In genomic region chr9:15473206-15473605, GRCm38 (mm10) we compare ENCODE assay signal across 21 mouse cellular contexts. TPM values are rescaled to one million over a fixed set of nuclear protein-coding genes. Genes with fewer than 3 reads are reported as not detected.
DNase-seq lines count a peak whose midpoint lies in the region; ATAC-seq and TF ChIP-seq lines count a peak whose summit lies in the region.
"Had no signal": no experiment of that assay in that cellular context is flagged by ENCODE, and none has a peak within 500 bp of the region (broad histone marks: within the 10 kb centered on the region; RNA-seq: fewer than 3 reads in every experiment).

No protein-coding gene starts in this region.

- no peak for TF ChIP-seq CTCF in heart, adult 2 months (IDR thresholded peaks at IDR 0.05)

- no peak overlapping the region for H3K4me3 ChIP-seq in heart, adult 2 months
- no peak overlapping the region for H3K4me3 ChIP-seq in brown adipose tissue, adult 24 weeks (ENCODE audit: insufficient read depth, low read depth, low read length)
- H3K4me3 ChIP-seq in hindbrain, embryonic 12.5 days, result no peak overlapping the region
- H3K4me3 ChIP-seq: forebrain, embryonic 10.5 days; gastrocnemius, adult 2 months; hindbrain, embryonic 13.5 days; limb, embryonic 12.5 days; megakaryocyte, embryonic 14.5 days; myocyte; neural tube, embryonic 15.5 days had no signal

- TF ChIP-seq EP300 in heart, adult 2 months (IDR thresholded peaks at IDR 0.05; ENCODE audit: insufficient read depth, low read depth, low read length), result no peak

- 35% methylated on average over 1 of the region's 1 CpGs for WGBS in heart, adult 2 months
- WGBS in hindbrain, embryonic 12.5 days, result 100% methylated on average over 1 of the region's 1 CpGs

- no peak overlapping the region for H3K9ac ChIP-seq in heart, adult 2 months (ENCODE audit: low read depth, low read length)
- H3K9ac ChIP-seq in hindbrain, embryonic 12.5 days, result no peak overlapping the region
- H3K9ac ChIP-seq: hindbrain, embryonic 13.5 days; limb, embryonic 12.5 days; neural tube, embryonic 15.5 days had no signal

- H3K27ac ChIP-seq in heart, adult 2 months, result 0 out of 2 replicates have a peak overlapping the region, but pooled peaks have one; percentile 17
- H3K27ac ChIP-seq in brown adipose tissue, adult 24 weeks (replicated peaks; ENCODE audit: low read depth, low read length), result peak overlapping the region; percentile 51; the same call in 1 of the 2 replicates
- no peak overlapping the region for H3K27ac ChIP-seq in hindbrain, embryonic 12.5 days
- H3K27ac ChIP-seq: forebrain, embryonic 10.5 days; gastrocnemius, adult 2 months; hindbrain, embryonic 13.5 days; kidney, postnatal 0 days; limb, embryonic 12.5 days; neural tube, embryonic 15.5 days had no signal

- intact Hi-C loops in heart, adult 2 months (cut with DNase I), result no loop called here

- H3K4me1 ChIP-seq in heart, adult 2 months (ENCODE audit: control insufficient read depth, insufficient read depth, low read length), result peaks cover 2% of the 10 kb centered on the region
- H3K4me1 ChIP-seq in brown adipose tissue, adult 24 weeks (ENCODE audit: control insufficient read depth, insufficient read depth, insufficient read length, low read length), result no peaks in the 10 kb centered on the region
- no peaks in the 10 kb centered on the region for H3K4me1 ChIP-seq in hindbrain, embryonic 12.5 days
- H3K4me1 ChIP-seq: forebrain, embryonic 10.5 days; hindbrain, embryonic 13.5 days; limb, embryonic 12.5 days; megakaryocyte, embryonic 14.5 days; neural tube, embryonic 15.5 days had no signal

- H3K79me2 ChIP-seq in heart, adult 2 months (replicated peaks; ENCODE audit: control insufficient read depth, insufficient read depth, low read length), result no peaks in the 10 kb centered on the region

- H3K4me2 ChIP-seq in hindbrain, embryonic 12.5 days (replicated peaks), result no peak overlapping the region
- H3K4me2 ChIP-seq: hindbrain, embryonic 13.5 days; limb, embryonic 12.5 days; neural tube, embryonic 15.5 days had no signal

- no peaks in the 10 kb centered on the region for H3K36me3 ChIP-seq in heart, adult 2 months (ENCODE audit: control insufficient read depth, insufficient read depth, low read length)
- H3K36me3 ChIP-seq in hindbrain, embryonic 12.5 days, result no peaks in the 10 kb centered on the region
- H3K36me3 ChIP-seq: forebrain, embryonic 10.5 days; hindbrain, embryonic 13.5 days; limb, embryonic 12.5 days; neural tube, embryonic 15.5 days had no signal

- no peak for DNase-seq in heart, adult 2 months
- DNase-seq in heart, postnatal 4 days, result no peak
- DNase-seq in kidney, adult 9 months, result peak; percentile 79
- no peak for DNase-seq in kidney, postnatal 14 days
- DNase-seq in cerebellum, adult 9-10 months, result peak; percentile 22
- DNase-seq: gastrocnemius, adult 2 months; lung, adult 18-20 months; lung, postnatal 14 days; midbrain, embryonic 14.5 days; thymus, adult 2 months had no signal

- H3K27me3 ChIP-seq in heart, adult 2 months (ENCODE audit: control insufficient read depth, insufficient read depth, low read length), result no peaks in the 10 kb centered on the region
- H3K27me3 ChIP-seq in hindbrain, embryonic 12.5 days, result no peaks in the 10 kb centered on the region
- H3K27me3 ChIP-seq: hindbrain, embryonic 13.5 days; limb, embryonic 12.5 days; neural tube, embryonic 15.5 days had no signal

- no peak for ATAC-seq in granulocyte monocyte progenitor cell, adult 5-6 weeks (replicated peaks; ENCODE audit: poor library complexity, severe bottlenecking)
- no peak for ATAC-seq in hindbrain, embryonic 12.5 days (ENCODE audit: low FRiP score)
- ATAC-seq: inflammation-experienced regulatory T-cells, adult 6 months had no signal

- no peaks in the 10 kb centered on the region for H3K9me3 ChIP-seq in hindbrain, embryonic 12.5 days (replicated peaks)
- H3K9me3 ChIP-seq: forebrain, embryonic 10.5 days; hindbrain, embryonic 13.5 days; limb, embryonic 12.5 days; megakaryocyte, embryonic 14.5 days; neural tube, embryonic 15.5 days had no signal

- no peak for TF ChIP-seq POLR2A in heart, adult 2 months (IDR thresholded peaks at IDR 0.05; ENCODE audit: insufficient read depth, low read depth, low read length)

RNA-seq across cellular contexts. Expression of gene Smco4, which starts 20.0 kb away (rescaled TPM):
- 10 to 100 TPM; 24.9 to 25.8 TPM for total RNA-seq in heart, adult 2 months (2021)
- 16.5 and 34.0 TPM in 2 replicates for polyA plus RNA-seq in heart, adult 2 months (2012; rRNA removed)
- total RNA-seq in heart, postnatal 4 days (2021), result 10 to 100 TPM; 23.1 to 23.9 TPM
- polyA plus RNA-seq in brown adipose tissue, adult 24 weeks (2012; ENCODE audit: insufficient read depth, insufficient read length, missing spikeins), result 14.5 and 22.4 TPM in 2 replicates
- 29.3 and 46.2 TPM in 2 replicates for total RNA-seq in granulocyte monocyte progenitor cell, adult 5-6 weeks (2014; fragmentation: Nextera tagmentation)
- total RNA-seq in granulocyte monocyte progenitor cell, adult 5-6 weeks (2017), result 11.2 and 13.8 TPM in 2 replicates
- polyA plus RNA-seq in hindbrain, embryonic 12.5 days (2016; fragmentation: Nextera tagmentation; extraction: Ambion mirVana), result 1.2 and 1.7 TPM in 2 replicates

Comparison
In these comparisons a context has a peak if more than half of its experiments do, and no peak if none do; other contexts are left out.
1. DNase-seq: peak in kidney, adult 9 months (single experiment) and cerebellum, adult 9-10 months (single experiment); none in heart, adult 2 months (0 of 2), heart, postnatal 4 days (single experiment) and kidney, postnatal 14 days (single experiment).